Mouse (Mus musculus): ENCODE results near the gene Hsd17b12.

The Hsd17b12 gene

DNA sequence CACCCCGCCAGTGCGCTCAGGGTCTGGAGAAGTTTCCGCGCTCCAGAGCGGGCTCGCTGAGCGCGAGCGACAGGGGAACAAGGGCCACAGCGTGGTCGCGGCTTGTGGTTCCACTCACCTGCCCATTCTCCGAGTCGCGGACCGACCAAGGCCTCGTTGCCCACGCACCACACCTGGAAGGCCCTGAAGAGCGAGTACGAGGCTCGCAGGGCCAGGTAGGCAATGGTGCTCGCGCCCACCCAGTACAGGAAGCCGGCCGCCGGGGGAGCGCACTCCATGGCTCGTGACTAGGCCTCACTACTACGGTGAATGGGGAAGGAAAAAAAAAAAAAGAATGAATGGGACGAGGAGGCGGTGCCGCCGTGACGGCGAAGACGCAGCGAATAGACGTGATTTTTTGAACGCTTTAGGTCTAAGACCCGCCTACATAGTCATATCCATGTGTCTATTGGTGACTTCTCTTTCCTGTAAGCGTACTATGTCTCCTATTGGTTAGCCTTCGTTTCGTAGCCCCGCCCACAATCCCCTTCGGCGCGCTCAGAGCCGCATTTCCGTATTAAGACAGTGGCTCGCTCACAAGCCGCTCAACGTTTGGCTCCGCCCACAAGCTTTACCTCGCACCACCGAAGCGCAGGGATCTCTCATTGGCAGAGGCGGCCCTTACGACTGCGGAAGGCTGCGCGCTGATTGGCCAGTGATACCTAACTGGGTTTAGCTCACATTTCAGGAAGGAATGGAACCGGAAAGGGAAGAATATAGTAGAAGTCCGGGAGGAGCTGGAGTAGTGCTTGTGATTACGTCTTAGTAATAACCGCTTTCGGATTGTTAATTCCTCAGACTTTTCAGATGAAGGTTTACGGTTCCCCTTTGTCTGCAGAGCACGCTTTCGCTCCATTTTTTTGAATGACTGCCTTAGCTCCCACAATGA lies at the start of gene Hsd17b12:
Hsd17b12 (minus strand) TSS at position 373 of the 928 bp plus-strand sequence.
- peak; percentile 95 to 97 for DNase-seq

DNA sequence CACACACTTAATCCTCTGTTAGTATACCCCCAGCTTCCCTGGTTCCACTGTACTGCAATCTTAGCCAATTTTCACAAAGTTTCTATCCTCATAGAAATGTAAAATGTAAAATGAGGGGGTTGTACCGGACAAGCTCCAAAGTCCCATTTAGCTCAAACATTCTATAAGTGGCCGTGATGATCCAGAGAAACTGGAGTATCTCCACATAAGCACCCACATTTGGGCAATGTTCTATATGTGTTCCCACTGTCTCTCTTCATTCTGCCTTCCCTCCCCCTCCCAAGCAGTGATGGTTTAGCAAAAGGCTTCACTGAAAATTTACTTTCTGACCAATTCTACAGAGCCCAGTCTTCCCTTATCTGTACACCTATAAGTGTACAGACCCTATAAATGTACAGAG lies 27.1 kb upstream of the Hsd17b12 start:
- DNase-seq = no peak

DNA sequence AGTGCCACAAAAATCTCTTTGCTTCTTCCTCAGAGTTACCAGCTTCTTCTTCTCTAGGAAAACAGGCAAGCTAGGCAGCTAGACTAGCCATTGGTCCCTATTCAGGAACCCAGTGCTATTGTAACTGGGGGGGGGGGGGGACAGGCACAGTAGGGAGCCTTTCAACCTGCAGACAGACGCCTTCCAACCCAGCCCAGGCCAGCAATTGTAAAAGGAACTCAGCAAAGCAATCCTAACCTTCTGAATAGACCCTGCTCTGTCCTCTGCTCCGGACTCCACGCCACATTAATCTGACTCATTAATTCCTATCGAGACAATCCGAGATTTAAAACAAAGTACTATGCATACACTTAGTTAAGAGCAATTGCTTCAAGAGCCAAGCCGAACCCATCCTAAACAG lies 26.4 kb upstream of the Hsd17b12 start:
- DNase-seq = no peak

DNA sequence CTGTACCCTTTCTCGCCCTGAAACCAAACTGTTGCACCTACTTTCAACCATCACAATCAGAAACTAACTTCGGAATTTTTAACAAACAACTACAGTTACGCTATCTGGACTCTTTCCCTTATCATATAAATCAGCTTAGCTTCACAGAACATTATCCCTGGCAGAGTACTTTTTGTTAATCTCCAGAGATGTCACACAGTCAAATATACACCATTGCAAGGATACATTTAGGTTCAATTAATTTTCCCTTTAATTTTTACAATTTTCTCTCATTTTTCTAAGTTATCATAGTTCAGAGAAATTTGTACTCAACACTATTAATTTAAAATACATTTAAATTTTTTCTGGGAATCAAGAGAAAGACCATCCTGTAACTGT lies 21.3 kb upstream of the Hsd17b12 start:
- DNase-seq = no peak

DNA sequence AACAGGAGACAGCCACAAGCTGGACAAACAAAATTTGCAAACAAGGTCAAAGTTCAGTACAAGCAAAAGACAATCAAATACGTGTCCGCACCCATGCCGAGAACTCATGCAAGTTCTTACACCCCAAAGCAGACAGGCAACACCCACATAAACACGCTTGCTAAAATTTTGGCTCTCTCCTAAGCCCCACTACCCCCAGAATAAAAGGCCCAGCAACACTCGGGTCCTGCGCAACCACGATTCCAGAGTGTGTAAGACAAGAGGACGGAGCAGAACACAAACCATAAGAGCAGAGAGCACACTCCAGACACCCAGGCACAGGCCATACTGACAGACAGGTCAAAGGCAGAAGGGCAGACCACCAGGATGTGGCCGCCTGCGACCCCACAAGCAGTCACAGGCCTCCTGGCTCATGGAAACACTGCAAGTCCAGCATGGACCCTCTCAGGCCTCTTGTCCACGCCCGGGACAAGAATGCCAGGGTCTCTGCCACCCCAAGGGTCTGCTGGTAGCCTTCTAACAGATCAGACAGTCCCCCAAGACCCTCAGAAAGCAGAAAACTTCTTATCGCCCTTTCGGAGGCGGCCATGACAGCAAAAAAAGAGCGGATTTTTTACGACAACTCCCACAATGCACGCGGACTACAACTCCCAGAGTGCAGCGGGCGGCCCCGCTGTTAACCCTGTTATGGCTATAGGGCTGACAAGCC lies 20.7 kb upstream of the Hsd17b12 start:
- peak; percentile 90 for DNase-seq

DNA sequence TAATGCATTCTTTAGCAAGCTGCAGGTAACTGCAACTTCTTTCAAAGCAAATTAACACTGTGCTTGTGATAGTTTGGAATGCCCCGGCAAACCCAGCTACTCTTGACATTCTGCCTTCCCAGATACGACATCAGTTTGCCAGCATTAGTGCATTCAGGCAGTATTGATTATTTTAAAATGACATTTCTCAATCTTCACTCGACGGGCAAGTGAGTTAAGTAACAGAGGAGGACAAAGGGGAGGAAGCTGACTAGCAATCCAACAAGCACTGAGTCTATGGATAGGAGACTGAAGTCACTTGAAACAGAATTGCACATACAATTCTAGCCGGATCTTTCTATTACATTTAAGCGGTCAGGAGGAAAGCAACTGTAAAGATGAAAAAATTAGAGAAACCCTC lies 19.5 kb upstream of the Hsd17b12 start:
- no peak for DNase-seq

DNA sequence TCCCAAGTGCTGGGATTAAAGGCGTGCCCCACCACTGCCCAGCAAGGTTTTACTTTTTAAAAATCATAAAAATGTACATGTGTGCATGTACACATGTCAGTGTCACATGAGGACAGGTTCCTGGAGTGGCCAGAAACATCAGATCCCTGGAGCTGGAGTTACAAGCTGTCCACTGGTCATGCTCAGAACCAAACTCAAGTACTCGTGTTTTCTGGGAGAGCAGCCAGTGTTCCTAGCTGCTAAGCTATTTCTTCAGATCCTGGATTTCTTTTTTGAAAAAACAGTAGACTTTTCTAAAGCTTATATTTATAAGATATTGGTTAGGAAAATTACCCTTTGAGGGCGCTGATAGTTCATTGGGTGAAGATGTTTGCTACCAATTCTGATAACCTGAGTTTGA lies 18.6 kb upstream of the Hsd17b12 start:
- DNase-seq = no peak

DNA sequence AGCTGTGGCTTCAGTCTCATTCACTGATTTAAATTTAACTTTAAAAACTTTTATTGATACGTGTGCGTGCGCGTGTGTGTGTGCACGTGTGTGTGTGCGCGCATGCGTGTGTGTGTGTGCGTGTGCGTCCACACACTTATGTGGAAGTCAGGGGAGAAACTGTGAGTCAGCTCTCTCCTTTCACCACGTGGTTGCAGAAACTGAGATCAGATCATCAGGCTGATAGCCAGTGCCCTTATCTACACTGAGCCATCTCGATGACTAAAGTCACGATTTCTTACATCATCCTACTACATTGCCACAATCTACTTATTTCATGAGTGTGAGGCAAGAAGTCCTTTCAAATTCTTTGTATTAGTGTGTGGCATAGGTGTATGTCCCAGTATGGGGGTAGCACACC lies 15.8 kb upstream of the Hsd17b12 start:
- no peak for DNase-seq

DNA sequence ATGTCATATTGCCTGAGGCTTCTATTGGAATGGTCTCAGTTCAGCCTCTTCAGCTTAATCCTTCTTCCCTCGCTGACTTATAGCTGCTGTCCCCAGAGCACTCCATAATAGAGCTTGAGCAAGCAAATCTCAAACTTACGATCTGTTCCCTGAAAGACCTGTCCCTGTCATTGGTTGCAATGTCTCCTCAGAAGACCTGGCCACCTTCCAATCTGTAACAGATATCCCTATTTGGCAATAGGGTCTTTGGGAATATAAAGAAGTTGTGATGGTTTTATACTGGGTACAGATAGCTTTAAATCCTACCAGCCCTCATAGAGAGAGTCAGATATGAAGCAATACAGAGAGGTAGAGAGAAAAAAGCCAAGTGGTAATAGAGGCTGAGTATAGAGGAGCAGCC lies 5.4 kb upstream of the Hsd17b12 start:
- DNase-seq = no peak

DNA sequence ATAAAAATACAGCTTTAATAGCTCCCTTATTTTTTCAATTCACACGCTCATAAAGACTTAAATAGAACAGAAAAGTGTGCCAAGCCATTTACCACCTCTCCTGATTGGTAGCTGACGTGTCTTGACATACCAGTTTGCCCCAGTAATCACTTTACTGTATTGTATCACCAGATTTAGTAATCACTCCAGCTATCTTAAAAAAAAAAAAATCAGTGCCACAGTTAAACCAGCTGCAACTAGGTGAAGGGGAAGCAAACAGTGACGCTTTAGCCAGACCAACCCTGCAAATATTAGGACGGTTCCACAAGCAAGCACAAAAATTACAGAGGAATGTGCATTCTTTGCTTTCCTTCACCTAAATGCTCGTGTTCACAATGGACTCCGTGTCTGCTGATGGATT lies 4.4 kb upstream of the Hsd17b12 start:
- no peak for DNase-seq

DNA sequence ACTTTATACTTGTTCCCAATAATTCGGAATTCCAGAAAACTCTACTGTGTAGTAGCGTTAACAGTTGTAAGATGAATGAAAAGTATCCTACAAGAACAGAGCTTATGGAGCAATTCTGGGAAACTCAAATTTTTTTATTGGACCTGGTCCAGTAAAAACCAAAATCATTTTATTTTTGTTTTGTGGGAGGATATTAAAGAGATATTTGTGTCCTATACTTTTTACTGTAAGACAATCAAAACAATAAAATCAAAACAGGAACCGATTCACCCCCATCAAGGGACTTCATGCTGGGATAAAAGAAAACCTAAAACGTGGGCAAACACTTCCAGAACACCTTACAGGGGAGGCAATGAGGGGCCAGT lies 738 bp upstream of the Hsd17b12 start:
- DNase-seq = no peak

DNA sequence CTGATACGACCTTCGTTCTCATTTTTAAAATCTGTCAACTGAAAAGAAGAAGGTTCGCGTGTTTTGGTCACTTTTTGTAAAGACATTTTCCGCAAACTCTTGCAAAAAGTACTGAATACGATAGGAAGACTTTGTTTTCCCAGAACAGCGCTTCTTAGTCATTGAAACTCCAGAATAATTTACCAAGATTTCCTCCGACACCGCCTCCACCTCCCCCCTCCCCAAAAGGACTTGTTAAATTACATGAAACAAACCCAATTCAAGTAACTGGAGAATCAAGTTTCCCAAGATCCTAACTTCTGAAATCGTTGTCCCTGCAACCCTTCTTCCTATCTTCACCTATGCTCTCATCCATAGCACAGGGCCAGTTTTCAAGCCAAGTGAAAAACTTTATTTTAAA lies 713 bp downstream of the Hsd17b12 start:
- no peak for DNase-seq

DNA sequence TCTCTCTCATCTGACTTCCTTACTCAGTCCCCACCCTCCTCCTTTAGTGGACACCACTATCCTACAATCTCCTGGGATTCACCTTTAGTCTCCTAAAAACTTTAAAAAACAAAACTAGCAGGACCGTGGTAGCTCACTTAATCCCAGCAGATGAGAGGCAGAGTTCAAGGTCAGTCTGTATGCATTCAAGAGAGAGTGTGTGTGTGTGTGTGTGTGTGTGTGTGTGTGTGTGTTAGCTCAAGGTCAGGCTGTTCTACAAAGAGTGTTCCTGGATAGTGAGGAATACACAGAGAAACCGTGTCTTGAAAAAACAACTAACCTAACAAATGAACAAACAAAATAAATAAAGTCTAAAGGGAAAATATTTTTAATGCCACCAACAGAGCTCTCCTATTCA lies 12.6 kb downstream of the Hsd17b12 start:
- no peak for DNase-seq

DNA sequence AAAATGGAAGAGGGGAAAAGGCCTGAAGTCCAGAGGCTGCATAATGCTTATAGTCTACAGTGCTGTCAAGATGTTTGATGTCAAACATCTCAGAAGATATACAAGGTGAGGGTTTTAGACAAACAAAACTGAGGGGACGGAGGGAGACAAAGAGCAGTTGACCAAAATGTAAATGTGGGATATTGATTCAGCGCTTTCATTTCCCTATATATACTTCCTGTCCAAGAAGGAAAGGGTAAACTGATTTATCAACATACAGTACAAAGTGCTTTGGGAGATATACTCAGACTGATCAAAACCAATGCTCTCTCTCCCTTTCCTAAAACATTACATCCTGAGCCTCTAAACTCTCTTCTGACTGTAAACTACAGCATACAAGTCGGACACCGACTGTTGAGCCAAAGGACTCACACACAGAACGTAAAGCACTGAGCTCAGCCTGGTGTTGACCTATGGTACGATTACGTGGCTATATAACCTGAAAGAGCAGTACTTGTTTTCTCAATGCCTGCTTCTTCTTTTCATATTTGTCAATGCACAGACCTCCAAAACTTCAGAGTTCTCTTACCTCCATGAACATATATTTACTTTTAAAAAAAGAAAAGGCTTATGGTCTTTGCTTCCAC lies 13.1 kb downstream of the Hsd17b12 start:
- DNase-seq = no peak

DNA sequence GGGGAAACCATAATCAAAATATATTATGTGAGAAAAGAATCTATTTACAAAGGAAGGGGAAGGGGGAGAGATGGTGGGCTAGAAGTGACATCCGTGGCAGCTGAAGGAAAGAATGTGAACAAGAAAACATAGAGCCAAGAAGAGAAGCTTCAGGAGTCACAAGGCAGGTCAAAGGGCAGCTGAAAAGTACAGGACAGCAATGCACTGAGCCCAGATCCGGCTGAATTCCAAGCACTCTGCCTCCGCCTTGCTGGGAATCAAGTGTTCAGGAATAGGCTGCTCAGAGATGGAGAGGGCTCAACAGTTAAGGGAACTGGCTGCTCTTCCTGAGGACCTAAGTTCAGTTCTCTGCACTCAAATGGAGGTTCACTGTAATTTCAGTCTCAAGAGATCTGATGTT lies 16.5 kb downstream of the Hsd17b12 start:
- DNase-seq = no peak

DNA sequence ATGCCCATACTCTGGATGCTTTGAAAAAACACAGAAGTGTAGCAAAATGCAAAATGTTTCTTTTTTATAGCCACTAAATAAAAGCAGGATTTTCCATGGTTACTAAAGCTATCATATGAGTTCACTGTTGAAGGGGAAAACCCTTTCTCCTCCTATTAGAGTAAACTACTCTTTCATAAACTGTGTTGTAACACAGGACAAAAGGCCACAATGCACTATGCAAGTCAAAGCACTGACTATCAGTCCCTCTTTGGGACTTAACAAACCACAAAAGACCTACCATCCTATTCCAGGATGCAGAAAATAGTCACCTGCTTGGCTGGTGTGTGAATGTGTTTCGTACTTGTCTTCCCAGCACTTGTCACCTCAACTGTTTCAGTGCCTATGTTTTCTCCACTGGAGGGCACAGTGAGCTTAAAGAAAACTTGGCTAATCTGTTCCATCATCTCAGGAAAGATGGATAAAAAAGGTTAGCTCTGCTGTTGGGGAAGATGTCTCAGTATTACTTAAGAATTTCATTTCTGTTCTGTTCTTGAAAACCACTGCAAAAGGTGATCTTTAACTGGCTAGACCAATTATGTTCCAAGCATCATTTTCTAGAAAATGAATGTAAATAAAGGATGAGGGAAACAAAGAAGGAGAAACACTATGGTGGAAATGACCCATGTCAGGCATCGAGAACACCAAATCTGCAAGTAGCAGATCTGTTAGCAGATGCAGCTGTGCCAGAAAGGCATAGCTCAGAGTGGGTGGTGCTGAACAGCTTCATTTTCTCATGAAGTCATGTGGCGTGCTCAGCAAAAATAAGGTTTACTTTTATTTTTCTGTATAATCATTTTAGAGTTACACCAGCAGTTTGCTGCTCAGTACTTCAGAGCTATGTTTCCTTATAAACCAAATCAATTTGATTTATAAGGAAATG lies 19.0 kb downstream of the Hsd17b12 start:
- DNase-seq = no peak

DNA sequence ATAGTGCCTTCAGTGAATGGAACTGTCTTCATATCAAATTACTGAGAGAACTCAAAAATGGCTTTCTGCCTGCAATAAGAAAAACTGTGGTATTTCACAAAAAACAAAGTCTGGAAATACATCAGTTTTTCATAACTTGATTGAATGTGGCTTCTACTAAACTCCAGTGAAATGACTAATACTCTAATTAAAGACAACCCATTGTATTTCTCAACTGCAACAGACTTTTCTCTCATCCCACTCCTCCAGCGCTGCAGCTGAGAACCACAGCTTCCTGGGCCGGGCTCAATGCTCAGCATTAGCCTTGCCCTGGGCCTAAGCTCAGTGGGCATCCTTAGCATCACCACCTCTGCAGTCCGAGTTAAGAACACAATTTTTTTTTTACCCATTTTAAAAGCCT lies 20.9 kb downstream of the Hsd17b12 start:
- DNase-seq = no peak

DNA sequence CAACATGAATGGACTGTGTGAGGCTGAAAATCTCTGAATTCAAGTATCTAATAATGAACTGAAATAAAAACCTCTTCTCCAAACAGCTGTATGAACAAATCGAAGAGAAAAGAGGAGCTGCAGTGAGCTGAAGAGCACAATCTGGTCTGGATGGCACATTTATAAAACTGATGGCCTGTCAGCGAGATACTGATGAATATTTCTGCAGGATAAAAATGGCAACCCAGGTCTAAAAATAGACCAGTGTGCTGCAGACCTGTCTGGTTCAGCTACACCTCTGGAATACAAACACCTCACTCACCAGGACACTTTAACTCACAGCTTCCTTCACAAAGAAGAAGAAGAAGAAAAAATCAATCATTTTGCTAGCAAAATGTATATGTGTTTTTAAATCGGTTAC lies 29.3 kb downstream of the Hsd17b12 start:
- DNase-seq = no peak

DNA sequence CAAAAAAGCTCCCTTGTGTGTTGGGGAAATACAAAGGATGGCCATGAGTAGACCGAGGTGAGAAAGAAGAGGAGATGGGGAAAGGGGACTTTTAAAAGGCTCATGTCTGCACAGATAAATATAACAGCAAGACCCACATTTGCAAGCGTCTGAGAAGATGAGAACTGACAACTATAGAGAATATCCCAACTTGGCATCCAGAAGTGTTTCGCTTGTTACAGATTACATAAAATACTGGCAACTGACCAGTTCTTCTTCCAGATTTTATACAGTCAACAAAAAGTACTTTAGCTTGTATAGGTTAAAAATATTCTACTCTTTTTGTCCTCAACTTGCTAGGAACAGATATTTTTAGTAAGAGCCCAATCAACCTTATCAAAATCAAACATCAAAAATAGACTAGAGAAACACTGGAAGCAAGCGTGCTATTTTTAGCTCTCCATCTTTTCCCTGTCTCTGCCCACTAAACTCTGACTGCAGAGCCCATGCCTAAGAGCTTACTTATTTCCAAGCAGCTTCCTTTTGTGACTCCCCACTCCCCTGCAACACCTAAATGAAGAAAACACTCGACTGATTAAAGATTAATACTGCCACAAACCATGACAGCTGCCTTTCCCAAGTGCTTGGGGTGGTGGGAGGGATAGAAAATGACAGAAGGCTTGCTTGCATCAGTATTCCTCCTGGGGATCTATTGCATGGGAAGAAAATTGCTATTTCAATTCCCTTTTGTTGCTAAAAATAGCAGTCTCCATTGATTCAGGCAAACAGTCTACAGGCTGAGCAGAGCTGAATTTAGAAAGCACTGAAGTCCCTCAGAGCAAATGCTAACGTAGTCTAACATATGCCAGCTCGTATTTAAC lies 35.4 kb downstream of the Hsd17b12 start:
- DNase-seq = no peak

DNA sequence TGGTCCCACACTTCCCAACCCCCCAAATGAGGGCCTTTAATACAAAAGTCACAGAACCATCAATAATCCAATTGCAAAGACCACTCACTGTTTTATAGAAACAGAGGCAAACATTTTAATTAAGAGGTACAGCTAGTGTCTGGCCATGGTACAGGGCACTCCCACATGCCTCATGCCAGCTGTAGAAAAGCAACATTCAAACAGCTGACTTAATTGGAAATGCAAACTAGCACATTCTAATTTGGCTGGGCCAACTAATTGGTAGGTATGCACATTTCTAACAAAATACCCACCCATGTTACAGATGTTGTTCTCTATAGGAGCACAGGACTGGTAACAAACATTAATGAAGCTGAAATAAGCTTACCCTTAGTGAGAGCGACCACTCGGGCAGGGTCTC lies 54.0 kb downstream of the Hsd17b12 start:
- no peak for DNase-seq

DNA sequence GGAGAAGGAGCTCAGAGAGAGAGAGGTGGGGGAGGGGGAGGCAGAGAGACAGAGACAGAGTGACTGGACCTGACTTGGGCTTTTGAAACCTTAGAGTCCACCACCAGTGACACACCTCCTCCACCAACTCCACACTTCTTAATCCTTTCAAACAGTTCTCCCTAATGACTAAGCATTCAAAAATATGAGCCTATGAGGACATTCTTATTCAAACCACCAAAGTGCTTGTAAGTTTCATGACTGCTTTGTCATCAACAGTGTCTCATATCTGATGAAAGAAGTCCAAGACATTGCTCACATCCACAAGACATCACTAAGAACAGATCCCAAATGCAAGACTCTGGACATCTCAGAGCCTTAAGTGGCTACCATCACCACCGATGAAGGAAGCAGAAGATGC lies 67.9 kb downstream of the Hsd17b12 start:
- DNase-seq = no peak

DNA sequence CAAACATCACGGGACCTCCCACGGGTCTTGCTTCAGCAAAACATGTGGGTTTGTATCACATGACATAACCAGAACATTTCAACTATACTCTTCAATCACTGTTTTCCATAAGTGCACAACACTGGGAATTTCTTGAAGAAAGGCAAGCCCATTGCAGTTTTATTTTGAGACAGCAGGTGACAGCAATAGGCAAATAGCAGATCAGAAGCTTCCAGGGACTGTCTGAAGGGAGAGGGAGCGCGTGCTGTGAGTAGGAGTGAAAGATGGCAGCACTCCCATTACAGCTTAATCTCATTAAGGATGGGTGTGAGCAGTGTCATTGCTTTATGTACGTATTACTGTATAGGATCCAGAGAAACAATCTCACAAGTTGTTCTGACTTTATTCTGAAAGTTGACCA lies 88.3 kb downstream of the Hsd17b12 start:
- DNase-seq = no peak

All from B cell, adult 2 months (primary cell).